Mouse (Mus musculus) neural tube, embryonic 13.5 days (tissue): ENCODE measurements around the gene Olfr643. TPM values are rescaled to one million over a fixed set of nuclear protein-coding genes. Genes with fewer than 3 reads are reported as not detected.

ENCODE experiments used
- ATAC-seq: fragments of 200-750 bp; cut with Nextera tagmentation; 2 replicates; pipeline ENCODE4 v1.8.0; 2017; ENCODE audit warnings: low read depth, mild to moderate bottlenecking, moderate TSS enrichment, moderate library complexity
- H3K27ac ChIP-seq: fragments of 300-500 bp; sonication (generic); replicated peaks from 2 replicates; pipeline ENCODE4 v1.5.1; 2015; ENCODE audit warnings: moderate library complexity, mild to moderate bottlenecking, inconsistent platforms
- H3K27me3 ChIP-seq: fragments of 300-500 bp; sonication (generic); 2 replicates; pipeline ENCODE4 v1.6.1; 2015; ENCODE audit warnings: mild to moderate bottlenecking, inconsistent platforms
- H3K36me3 ChIP-seq: fragments of 300-500 bp; sonication (generic); 2 replicates; pipeline ENCODE4 v1.6.1; 2015; ENCODE audit warnings: mild to moderate bottlenecking, inconsistent platforms
- H3K4me1 ChIP-seq: fragments of 300-500 bp; sonication (generic); replicated peaks from 2 replicates; pipeline ENCODE4 v1.6.1; 2015; ENCODE audit warnings: inconsistent platforms
- H3K4me2 ChIP-seq: fragments of 300-500 bp; sonication (generic); 2 replicates; pipeline ENCODE4 v1.6.1; 2015; ENCODE audit warnings: inconsistent platforms, mild to moderate bottlenecking, moderate library complexity
- H3K4me3 ChIP-seq: fragments of 300-500 bp; sonication (generic); 2 replicates; pipeline ENCODE4 v1.5.1; 2015; ENCODE audit warnings: mild to moderate bottlenecking, inconsistent platforms
- H3K9ac ChIP-seq: fragments of 300-500 bp; sonication (generic); 2 replicates; pipeline ENCODE4 v1.6.1; 2015; ENCODE audit warnings: moderate library complexity, mild to moderate bottlenecking, inconsistent platforms
- H3K9me3 ChIP-seq: fragments of 300-500 bp; sonication (generic); 2 replicates; pipeline ENCODE4 v1.6.1; 2016; ENCODE audit warnings: inconsistent platforms
- WGBS: fragments of 180-500 bp; shearing (Covaris S2); methylation state at CpG from one replicate; pipeline ENCODE4 v1.1.7; 2015; 5-methylcytosine and 5-hydroxymethylcytosine counted together
- polyA plus RNA-seq: library from polyadenylated mRNA; unstranded; fragments of >200 nt; fragmentation: Nextera tagmentation; extraction: Ambion mirVana; gene quantifications from 2 replicates; pipeline ENCODE4 v1.2.1, GENCODE M21; 2015

Olfr643 gene
- polyA plus RNA-seq, 1 experiment from 2014 or later, result not detected

GRCm38 (mm10) chr7:104085365-104085764 lies 51.8 kb downstream of the Olfr643 start, which contains the start of gene Olfr645:
Olfr645 (minus strand) TSS chr7:104085465.
- no peaks in the 10 kb centered on the region for H3K9me3 ChIP-seq
- no peaks in the 10 kb centered on the region for H3K27me3 ChIP-seq
- 93% methylated on average over 1 of the region's 1 CpGs for WGBS
- H3K36me3 ChIP-seq, result no peaks in the 10 kb centered on the region
- H3K4me2 ChIP-seq, result no peak within 1 kb of the TSS
- H3K4me1 ChIP-seq, result no peaks in the 10 kb centered on the region
- no peak within 1 kb of the TSS for H3K4me3 ChIP-seq
- H3K9ac ChIP-seq, result no peak within 1 kb of the TSS
- H3K27ac ChIP-seq, result no peak within 1 kb of the TSS
- no peak for ATAC-seq

- ATAC-seq, result no peak
- WGBS, result 72% methylated on average over 2 of the region's 2 CpGs
- H3K27me3 ChIP-seq, result no peaks in the 10 kb centered on the region
Measured at GRCm38 (mm10) chr7:104071769-104072168, 65.4 kb downstream of the Olfr643 start, which contains the start of gene Olfr644. Olfr644 (minus strand) TSS chr7:104071869.

GRCm38 (mm10) chr7:104061345-104061744 lies 75.9 kb downstream of the Olfr643 start, which contains the start of gene 4930516K23Rik:
4930516K23Rik (minus strand) TSS chr7:104061445.
- WGBS, result 52% methylated on average over 2 of the region's 2 CpGs
- Histone ChIP-seq H3K36me3 (no peaks in the 10 kb centered on the region), H3K4me1 (no peaks in the 10 kb centered on the region), H3K4me2 (no peak within 1 kb of the TSS), H3K27ac (no peak within 1 kb of the TSS), H3K9ac (no peak within 1 kb of the TSS), H3K9me3 (no peaks in the 10 kb centered on the region), H3K4me3 (no peak within 1 kb of the TSS), H3K27me3 (no peaks in the 10 kb centered on the region)
- ATAC-seq, result no peak

More at GRCm38 (mm10) chr7:104071769-104072168, 65.4 kb downstream of the Olfr643 start, which contains the start of gene Olfr644:
- Histone ChIP-seq H3K9me3 (no peaks in the 10 kb centered on the region), H3K9ac (no peak within 1 kb of the TSS), H3K4me3 (no peak within 1 kb of the TSS), H3K4me2 (no peak within 1 kb of the TSS), H3K27ac (no peak within 1 kb of the TSS), H3K4me1 (no peaks in the 10 kb centered on the region), H3K36me3 (no peaks in the 10 kb centered on the region)

- no peak for ATAC-seq
- no peak overlapping the region for H3K27ac ChIP-seq
Measured at GRCm38 (mm10) chr7:104059215-104059614, 78.0 kb downstream of the Olfr643 start.

GRCm38 (mm10) chr7:104052566-104052965 lies 84.6 kb downstream of the Olfr643 start, which contains the start of gene Olfr642:
Olfr642 (minus strand) TSS chr7:104052666.
- no peaks in the 10 kb centered on the region for H3K4me1 ChIP-seq
- no peak within 1 kb of the TSS for H3K4me2 ChIP-seq
- H3K27ac ChIP-seq, result no peak within 1 kb of the TSS
- WGBS, result 74% methylated on average over 1 of the region's 1 CpGs
- H3K4me3 ChIP-seq, result no peak within 1 kb of the TSS
- no peak for ATAC-seq
- H3K27me3 ChIP-seq, result no peaks in the 10 kb centered on the region
- no peaks in the 10 kb centered on the region for H3K9me3 ChIP-seq
- H3K9ac ChIP-seq, result no peak within 1 kb of the TSS
- H3K36me3 ChIP-seq, result no peaks in the 10 kb centered on the region

More at GRCm38 (mm10) chr7:104059215-104059614, 78.0 kb downstream of the Olfr643 start:
- no peak overlapping the region for H3K4me2 ChIP-seq
- no peak overlapping the region for H3K4me3 ChIP-seq
- H3K36me3 ChIP-seq, result no peaks in the 10 kb centered on the region
- no peaks in the 10 kb centered on the region for H3K9me3 ChIP-seq
- WGBS, result 95% methylated on average over 1 of the region's 1 CpGs
- H3K4me1 ChIP-seq, result no peaks in the 10 kb centered on the region
- H3K27me3 ChIP-seq, result no peaks in the 10 kb centered on the region
- no peak overlapping the region for H3K9ac ChIP-seq

GRCm38 (mm10) chr7:104050745-104051144 lies 86.5 kb downstream of the Olfr643 start:
- Histone ChIP-seq H3K36me3 (no peaks in the 10 kb centered on the region), H3K4me2 (no peak overlapping the region), H3K9me3 (no peaks in the 10 kb centered on the region), H3K27me3 (no peaks in the 10 kb centered on the region), H3K9ac (no peak overlapping the region), H3K27ac (no peak overlapping the region), H3K4me3 (no peak overlapping the region), H3K4me1 (no peaks in the 10 kb centered on the region)
- 95% methylated on average over 4 of the region's 4 CpGs for WGBS
- no peak for ATAC-seq

- Histone ChIP-seq H3K9ac (no peak within 1 kb of the TSS), H3K4me2 (no peak within 1 kb of the TSS), H3K27me3 (no peaks in the 10 kb centered on the region), H3K4me3 (no peak within 1 kb of the TSS), H3K27ac (no peak within 1 kb of the TSS), H3K9me3 (no peaks in the 10 kb centered on the region), H3K4me1 (no peaks in the 10 kb centered on the region), H3K36me3 (no peaks in the 10 kb centered on the region)
- no peak for ATAC-seq
- WGBS, result 72% methylated on average over 1 of the region's 1 CpGs
Measured at GRCm38 (mm10) chr7:104035145-104035544, 102.1 kb downstream of the Olfr643 start, which contains the start of gene Olfr641. Olfr641 (plus strand) TSS chr7:104035445.

- 86% methylated on average over 3 of the region's 3 CpGs for WGBS
- Histone ChIP-seq H3K4me2 (no peak overlapping the region), H3K9ac (no peak overlapping the region), H3K9me3 (no peaks in the 10 kb centered on the region), H3K27ac (no peak overlapping the region), H3K4me3 (no peak overlapping the region), H3K36me3 (no peaks in the 10 kb centered on the region), H3K4me1 (no peaks in the 10 kb centered on the region), H3K27me3 (no peaks in the 10 kb centered on the region)
- no peak for ATAC-seq
Measured at GRCm38 (mm10) chr7:104026978-104027377, 110.2 kb downstream of the Olfr643 start.

GRCm38 (mm10) chr7:104025473-104025872 lies 111.7 kb downstream of the Olfr643 start, which contains the start of gene Olfr640:
Olfr640 (minus strand) TSS chr7:104025573.
- H3K4me3 ChIP-seq, result no peak within 1 kb of the TSS
- H3K4me1 ChIP-seq, result no peaks in the 10 kb centered on the region
- H3K9ac ChIP-seq, result no peak within 1 kb of the TSS
- H3K36me3 ChIP-seq, result no peaks in the 10 kb centered on the region
- H3K9me3 ChIP-seq, result no peaks in the 10 kb centered on the region
- no peak for ATAC-seq
- H3K27ac ChIP-seq, result no peak within 1 kb of the TSS
- H3K27me3 ChIP-seq, result no peaks in the 10 kb centered on the region
- WGBS, result 75% methylated on average over 6 of the region's 6 CpGs
- no peak within 1 kb of the TSS for H3K4me2 ChIP-seq

GRCm38 (mm10) chr7:104021651-104022050 lies 115.6 kb downstream of the Olfr643 start:
- 89% methylated on average over 6 of the region's 6 CpGs for WGBS
- no peaks in the 10 kb centered on the region for H3K36me3 ChIP-seq

GRCm38 (mm10) chr7:104018953-104019352 lies 118.3 kb downstream of the Olfr643 start:
- H3K36me3 ChIP-seq, result no peaks in the 10 kb centered on the region
- H3K4me1 ChIP-seq, result no peaks in the 10 kb centered on the region
- no peak for ATAC-seq
- H3K9ac ChIP-seq, result no peak overlapping the region
- no peak overlapping the region for H3K27ac ChIP-seq
- H3K27me3 ChIP-seq, result no peaks in the 10 kb centered on the region
- no peak overlapping the region for H3K4me2 ChIP-seq
- 88% methylated on average over 1 of the region's 1 CpGs for WGBS
- H3K9me3 ChIP-seq, result no peaks in the 10 kb centered on the region
- no peak overlapping the region for H3K4me3 ChIP-seq

More at GRCm38 (mm10) chr7:104021651-104022050, 115.6 kb downstream of the Olfr643 start:
- Histone ChIP-seq H3K9ac (no peak overlapping the region), H3K27ac (no peak overlapping the region), H3K4me2 (no peak overlapping the region), H3K4me1 (no peaks in the 10 kb centered on the region), H3K4me3 (no peak overlapping the region), H3K9me3 (no peaks in the 10 kb centered on the region), H3K27me3 (no peaks in the 10 kb centered on the region)
- no peak for ATAC-seq

- Histone ChIP-seq H3K4me3 (no peak within 1 kb of the TSS), H3K36me3 (no peaks in the 10 kb centered on the region), H3K27ac (no peak within 1 kb of the TSS), H3K9ac (no peak within 1 kb of the TSS), H3K4me2 (no peak within 1 kb of the TSS), H3K4me1 (no peaks in the 10 kb centered on the region), H3K9me3 (no peaks in the 10 kb centered on the region), H3K27me3 (no peaks in the 10 kb centered on the region)
- ATAC-seq, result no peak
Measured at GRCm38 (mm10) chr7:104017203-104017602, 120.0 kb downstream of the Olfr643 start, which contains the start of gene Olfr639. Olfr639 (minus strand) TSS chr7:104017303.

- Histone ChIP-seq H3K9me3 (no peaks in the 10 kb centered on the region), H3K9ac (no peak overlapping the region), H3K4me2 (no peak overlapping the region), H3K4me3 (no peak overlapping the region), H3K4me1 (no peaks in the 10 kb centered on the region), H3K27ac (no peak overlapping the region), H3K27me3 (no peaks in the 10 kb centered on the region), H3K36me3 (no peaks in the 10 kb centered on the region)
- no peak for ATAC-seq
Measured at GRCm38 (mm10) chr7:103999124-103999523, 138.1 kb downstream of the Olfr643 start.
